Mouse (Mus musculus) intestine, embryonic 15.5 days (tissue): ENCODE data around the gene Cnppd1. TPM values are rescaled to one million over a fixed set of nuclear protein-coding genes. Genes with fewer than 3 reads are reported as not detected.

Source experiments
- polyA plus RNA-seq: library from polyadenylated mRNA; unstranded; fragments of >200 nt; fragmentation: Nextera tagmentation; extraction: Ambion mirVana; gene quantifications from 2 replicates; pipeline ENCODE4 v1.2.1, GENCODE M21; 2015

The Cnppd1 gene
- polyA plus RNA-seq, 1 experiment from 2014 or later, result 42.5 TPM

Other genes with a start within 250 kb of the Cnppd1 start
- 1.7 and 3.0 TPM in 2 replicates for gene Cryba2, start 249.6 kb downstream of the Cnppd1 start, polyA plus RNA-seq
- 0.08 and 0.19 TPM in 2 replicates for gene Cfap65, start 207.1 kb downstream of the Cnppd1 start, polyA plus RNA-seq
- gene Ihh, start 191.0 kb downstream of the Cnppd1 start, polyA plus RNA-seq, result 29.1 and 30.9 TPM in 2 replicates
- 8.7 and 9.7 TPM in 2 replicates for gene Nhej1, start 17.5 kb downstream of the Cnppd1 start, polyA plus RNA-seq
- 1.2 and 1.3 TPM in 2 replicates for gene Slc23a3, start 8.8 kb downstream of the Cnppd1 start, polyA plus RNA-seq
- 49.5 and 51.1 TPM in 2 replicates for gene Retreg2, start 67 bp upstream of the Cnppd1 start, polyA plus RNA-seq
- gene Zfand2b, start 25.9 kb upstream of the Cnppd1 start, polyA plus RNA-seq, result 45.6 and 45.7 TPM in 2 replicates
- 26.1 and 26.6 TPM in 2 replicates for gene Abcb6, start 37.7 kb upstream of the Cnppd1 start, polyA plus RNA-seq
- gene Ankzf1, start 49.4 kb upstream of the Cnppd1 start, polyA plus RNA-seq, result 25.2 TPM in 2 replicates
- 27.6 and 28.3 TPM in 2 replicates for gene Atg9a, start 49.5 kb upstream of the Cnppd1 start, polyA plus RNA-seq
- 11.9 and 12.2 TPM in 2 replicates for gene Glb1l, start 68.1 kb upstream of the Cnppd1 start, polyA plus RNA-seq
- gene Stk16, start 68.1 kb upstream of the Cnppd1 start, polyA plus RNA-seq, result 110 and 122 TPM in 2 replicates
- gene Tuba4a, start 77.2 kb upstream of the Cnppd1 start, polyA plus RNA-seq, result 122 and 131 TPM in 2 replicates
- gene A630095N17Rik, start 89.4 kb upstream of the Cnppd1 start, polyA plus RNA-seq, result not detected in 2 replicates
- gene Dnajb2, start 93.7 kb upstream of the Cnppd1 start, polyA plus RNA-seq, result 25.5 and 26.2 TPM in 2 replicates
- gene Ptprn, start 121.8 kb upstream of the Cnppd1 start, polyA plus RNA-seq, result 3.2 and 3.6 TPM in 2 replicates
- gene Resp18, start 135.7 kb upstream of the Cnppd1 start, polyA plus RNA-seq, result 12.7 and 13.8 TPM in 2 replicates
- gene Dnpep, start 175.3 kb upstream of the Cnppd1 start, polyA plus RNA-seq, result 131 and 145 TPM in 2 replicates
- gene Des, start 217.6 kb upstream of the Cnppd1 start, polyA plus RNA-seq, result 105 and 111 TPM in 2 replicates
- gene Speg, start 232.6 kb upstream of the Cnppd1 start, polyA plus RNA-seq, result 35.6 and 39.3 TPM in 2 replicates